Mouse (Mus musculus) ES-Bruce4 (cell line): Measurements from ENCODE around the gene Dlk2.

ENCODE experiments used
- CTCF ChIP-seq: IDR thresholded peaks from one replicate; pipeline ENCODE4 v1.8.1; 2011; ENCODE audit warnings: low read depth, low read length
- EP300 ChIP-seq: IDR thresholded peaks from 2 replicates; pipeline ENCODE4 v1.6.1; 2011; ENCODE audit warnings: low read depth, low read length; ENCODE audit not compliant: insufficient read depth
- POLR2A ChIP-seq: IDR thresholded peaks from one replicate; pipeline ENCODE4 v1.8.1; 2011; ENCODE audit warnings: low read length; ENCODE audit not compliant: insufficient read depth

GRCm38 (mm10) chr17:46328723-46329122, 31.5 kb downstream of the Dlk2 start:
- TF ChIP-seq CTCF (no peak), POLR2A (no peak), EP300 (no peak)
